Comparison of ENCODE assay signal across 12 mouse cellular contexts in the genomic region with DNA sequence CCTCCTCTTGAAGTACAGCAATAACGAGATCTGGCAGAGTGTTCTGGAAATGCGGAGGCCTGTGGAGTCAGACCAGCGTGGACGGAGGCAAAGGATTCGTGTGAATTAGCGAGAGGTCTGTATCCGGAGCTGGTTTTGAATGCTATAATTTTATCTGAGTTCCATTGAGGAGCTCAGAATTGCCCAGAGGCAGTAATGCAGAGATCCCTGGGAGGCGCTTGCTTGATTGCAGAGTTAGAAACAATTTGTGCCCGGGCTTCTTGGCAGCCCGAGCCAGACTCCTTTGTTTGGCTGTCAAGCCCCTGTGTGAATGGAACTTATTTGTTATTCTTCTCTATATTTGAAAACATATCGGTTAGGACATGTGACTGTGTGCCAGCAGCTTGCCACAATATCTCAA.
DNase-seq lines count a peak whose midpoint lies in the region; ATAC-seq lines count a peak whose summit lies in the region.
"Had no signal": no experiment of that assay in that cellular context is flagged by ENCODE, and none has a peak within 500 bp of the region (broad histone marks: within the 10 kb centered on the region; RNA-seq: fewer than 3 reads in every experiment).

No protein-coding gene starts in this region.

- H3K4me1 ChIP-seq in hindbrain, embryonic 13.5 days (replicated peaks): peaks cover 89% of the 10 kb centered on the region
- peaks cover 43% of the 10 kb centered on the region for H3K4me1 ChIP-seq in midbrain, embryonic 16.5 days (ENCODE audit: control insufficient read depth, insufficient read depth, low read length)

- no peaks in the 10 kb centered on the region for H3K36me3 ChIP-seq in hindbrain, embryonic 13.5 days
- no peaks in the 10 kb centered on the region for H3K36me3 ChIP-seq in midbrain, embryonic 16.5 days (ENCODE audit: control insufficient read depth, insufficient read depth, low read length)

- no peaks in the 10 kb centered on the region for H3K27me3 ChIP-seq in hindbrain, embryonic 13.5 days
- no peaks in the 10 kb centered on the region for H3K27me3 ChIP-seq in midbrain, embryonic 16.5 days (ENCODE audit: control insufficient read depth, insufficient read depth, low read depth, low read length)
- H3K27me3 ChIP-seq: Patski had no signal

- peak overlapping the region; percentile 13; the same call in 1 of the 2 replicates for H3K9ac ChIP-seq in hindbrain, embryonic 13.5 days
- H3K9ac ChIP-seq in midbrain, embryonic 16.5 days (ENCODE audit: low read depth, low read length): 0 out of 2 replicates have a peak overlapping the region, but pooled peaks have one; percentile 8

- peak overlapping the region; percentile 79 for H3K27ac ChIP-seq in hindbrain, embryonic 13.5 days
- H3K27ac ChIP-seq in midbrain, embryonic 16.5 days (ENCODE audit: low read length): peak overlapping the region; percentile 58

- no peak overlapping the region for H3K4me2 ChIP-seq in hindbrain, embryonic 13.5 days
- no peak overlapping the region for H3K4me2 ChIP-seq in midbrain, embryonic 16.5 days (ENCODE audit: low read length)

- 24% methylated on average over 11 of the region's 11 CpGs for WGBS in hindbrain, embryonic 13.5 days
- 16% methylated on average over 11 of the region's 11 CpGs for WGBS in midbrain, embryonic 16.5 days

- peak; percentile 41 to 49 for DNase-seq in heart, adult 18-20 months
- DNase-seq in heart, adult 9 months (ENCODE audit: low spot score in 2 of 2): no peak
- DNase-seq in layer of hippocampus, postnatal 36 days: peak; percentile 40 to 58
- DNase-seq in layer of hippocampus, postnatal 10 days (ENCODE audit: low spot score in 2 of 2): no peak
- no peak for DNase-seq in ovary, adult 18-20 months (ENCODE audit: low spot score)
- no peak for DNase-seq in right cerebral cortex, adult 18-20 months
- DNase-seq: kidney, adult 18-20 months; right cerebral cortex, postnatal 14 days; thymus, adult 2 months had no signal

- H3K9me3 ChIP-seq in hindbrain, embryonic 13.5 days: no peaks in the 10 kb centered on the region
- H3K9me3 ChIP-seq in midbrain, embryonic 16.5 days (replicated peaks; ENCODE audit: control insufficient read depth, low read length, poor library complexity, severe bottlenecking): no peaks in the 10 kb centered on the region

- ATAC-seq in hindbrain, embryonic 13.5 days (ENCODE audit: low FRiP score): 0 out of 2 replicates have a peak, but pooled peaks have one; percentile 4
- peak; percentile 16 for ATAC-seq in midbrain, embryonic 16.5 days
- ATAC-seq: Patski had no signal

- H3K4me3 ChIP-seq in hindbrain, embryonic 13.5 days: no peak overlapping the region
- no peak overlapping the region for H3K4me3 ChIP-seq in midbrain, embryonic 16.5 days (ENCODE audit: low read depth, low read length)

Comparison
In these comparisons a context has a peak if more than half of its experiments do, and no peak if none do; other contexts are left out.
1. DNase-seq: peak in heart, adult 18-20 months (2 of 2) and layer of hippocampus, postnatal 36 days (2 of 2); none in heart, adult 9 months (0 of 2), layer of hippocampus, postnatal 10 days (0 of 2), ovary, adult 18-20 months (single experiment) and right cerebral cortex, adult 18-20 months (single experiment).